Comparison of ENCODE assay signal across 22 mouse cellular contexts in the genomic region with DNA sequence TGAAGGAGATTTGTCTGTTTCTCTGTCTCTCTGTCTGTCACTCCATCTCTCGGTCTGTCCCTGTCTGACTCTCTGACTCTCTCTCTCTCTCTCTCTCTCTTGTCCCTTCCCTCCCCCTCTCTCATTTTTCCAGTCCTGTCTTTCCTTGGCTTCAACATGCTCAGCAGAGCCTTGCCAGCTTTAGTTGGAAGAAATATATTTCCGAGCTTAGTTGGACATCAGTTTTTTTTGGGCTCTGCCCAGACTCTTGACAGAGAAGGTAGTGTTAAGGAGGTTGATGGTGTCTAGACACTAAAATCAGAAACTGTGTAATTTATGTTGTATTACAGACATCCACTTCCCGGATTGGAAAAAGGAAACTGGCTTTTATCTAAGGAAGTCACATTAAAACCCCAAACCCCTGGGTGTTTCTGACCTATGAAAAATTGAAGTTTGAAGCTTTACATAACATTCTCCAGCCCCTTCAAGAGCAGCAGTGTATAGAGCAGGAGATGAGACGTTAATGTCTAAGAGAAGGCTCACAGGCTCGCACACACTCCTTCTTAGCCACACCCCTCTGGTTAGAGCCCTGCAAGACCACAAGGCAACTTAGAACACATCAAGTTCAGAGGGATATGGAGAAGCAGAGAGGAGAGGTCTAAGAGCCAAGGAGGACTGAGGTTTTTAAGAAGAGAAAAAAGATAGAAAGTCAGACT. TPM values are rescaled to one million over a fixed set of nuclear protein-coding genes. Genes with fewer than 3 reads are reported as not detected.
DNase-seq lines count a peak whose midpoint lies in the region; ATAC-seq and TF ChIP-seq lines count a peak whose summit lies in the region.
"Had no signal": no experiment of that assay in that cellular context is flagged by ENCODE, and none has a peak within 500 bp of the region (broad histone marks: within the 10 kb centered on the region; RNA-seq: fewer than 3 reads in every experiment).

No protein-coding gene starts in this region.

- no peak for ATAC-seq in heart, embryonic 12.5 days (ENCODE audit: insufficient number of reproducible peaks, low FRiP score)
- no peak for ATAC-seq in heart, embryonic 11.5 days (replicated peaks; ENCODE audit: insufficient number of reproducible peaks, low FRiP score, low TSS enrichment)
- no peak for ATAC-seq in liver, embryonic 11.5 days (replicated peaks; ENCODE audit: low FRiP score)
- ATAC-seq in limb, embryonic 14.5 days (ENCODE audit: low FRiP score, low read depth) = peak; percentile 52
- ATAC-seq: CD4-positive, CD25-positive, alpha-beta regulatory T cell, adult 4 months; liver, embryonic 12.5 days had no signal

- H3K36me3 ChIP-seq in heart, embryonic 12.5 days = no peaks in the 10 kb centered on the region
- H3K36me3 ChIP-seq in heart, embryonic 11.5 days (ENCODE audit: control insufficient read depth, insufficient read depth, low read length) = no peaks in the 10 kb centered on the region
- no peaks in the 10 kb centered on the region for H3K36me3 ChIP-seq in liver, adult 2 months (ENCODE audit: control insufficient read depth, insufficient read depth, low read length)
- H3K36me3 ChIP-seq in liver, embryonic 11.5 days (ENCODE audit: control insufficient read depth, insufficient read depth, low read length) = no peaks in the 10 kb centered on the region
- H3K36me3 ChIP-seq in limb, embryonic 14.5 days (ENCODE audit: control insufficient read depth, insufficient read depth, low read length) = no peaks in the 10 kb centered on the region
- H3K36me3 ChIP-seq: forebrain, embryonic 15.5 days; liver, embryonic 12.5 days had no signal

- peaks cover 39% of the 10 kb centered on the region for H3K4me1 ChIP-seq in heart, embryonic 12.5 days (replicated peaks)
- peaks cover 5% of the 10 kb centered on the region for H3K4me1 ChIP-seq in heart, embryonic 11.5 days (ENCODE audit: control insufficient read depth, insufficient read depth, low read length)
- H3K4me1 ChIP-seq in liver, adult 2 months (ENCODE audit: control insufficient read depth, insufficient read depth, low read length) = peaks cover 24% of the 10 kb centered on the region
- peaks cover 5% of the 10 kb centered on the region for H3K4me1 ChIP-seq in liver, embryonic 11.5 days (replicated peaks; ENCODE audit: control insufficient read depth, insufficient read depth, low read length)
- H3K4me1 ChIP-seq in limb, embryonic 14.5 days (ENCODE audit: control insufficient read depth, insufficient read depth, low read length) = peaks cover 12% of the 10 kb centered on the region

- WGBS in heart, embryonic 12.5 days = 36% methylated on average over 5 of the region's 5 CpGs
- 40% methylated on average over 5 of the region's 5 CpGs for WGBS in heart, embryonic 11.5 days (ENCODE audit: insufficient replicate concordance)
- 53% methylated on average over 5 of the region's 5 CpGs for WGBS in liver, adult 2 months
- 42% methylated on average over 5 of the region's 5 CpGs for WGBS in liver, embryonic 11.5 days
- WGBS in limb, embryonic 14.5 days = 39% methylated on average over 5 of the region's 5 CpGs

- no peak for TF ChIP-seq CTCF in liver, adult 2 months (IDR thresholded peaks at IDR 0.05; ENCODE audit: low read depth, low read length)

- H3K9me3 ChIP-seq in heart, embryonic 12.5 days (replicated peaks) = no peaks in the 10 kb centered on the region
- no peaks in the 10 kb centered on the region for H3K9me3 ChIP-seq in heart, embryonic 11.5 days (replicated peaks; ENCODE audit: control insufficient read depth, low read length)
- no peaks in the 10 kb centered on the region for H3K9me3 ChIP-seq in liver, embryonic 11.5 days (ENCODE audit: control insufficient read depth, low read length)
- no peaks in the 10 kb centered on the region for H3K9me3 ChIP-seq in limb, embryonic 14.5 days (ENCODE audit: control insufficient read depth, low read length)
- H3K9me3 ChIP-seq: forebrain, embryonic 15.5 days; liver, embryonic 12.5 days had no signal

- no peak overlapping the region for H3K9ac ChIP-seq in heart, embryonic 12.5 days
- H3K9ac ChIP-seq in heart, embryonic 11.5 days (ENCODE audit: low read depth, low read length) = no peak overlapping the region
- H3K9ac ChIP-seq in liver, adult 2 months (ENCODE audit: low read depth, low read length) = no peak overlapping the region
- no peak overlapping the region for H3K9ac ChIP-seq in liver, embryonic 11.5 days (ENCODE audit: low read depth, low read length)
- no peak overlapping the region for H3K9ac ChIP-seq in limb, embryonic 14.5 days (ENCODE audit: low read depth, low read length, severe bottlenecking)
- H3K9ac ChIP-seq: forebrain, embryonic 15.5 days; liver, embryonic 12.5 days; lung, embryonic 14.5 days had no signal

- peak overlapping the region; percentile 4; the same call in 1 of the 2 replicates for H3K27ac ChIP-seq in heart, embryonic 12.5 days (ENCODE audit: poor library complexity, severe bottlenecking)
- no peak overlapping the region; the same call in 1 of the 2 replicates for H3K27ac ChIP-seq in heart, embryonic 11.5 days (ENCODE audit: low read depth, low read length)
- no peak overlapping the region for H3K27ac ChIP-seq in liver, adult 2 months (replicated peaks; ENCODE audit: insufficient read depth, low read depth, low read length)
- no peak overlapping the region for H3K27ac ChIP-seq in liver, embryonic 11.5 days (ENCODE audit: low read depth, low read length)
- H3K27ac ChIP-seq in limb, embryonic 14.5 days (replicated peaks; ENCODE audit: low read depth, low read length) = peak overlapping the region; percentile 40
- H3K27ac ChIP-seq: forebrain, embryonic 15.5 days had no signal

- H3K4me2 ChIP-seq in heart, embryonic 12.5 days = no peak overlapping the region
- H3K4me2 ChIP-seq in heart, embryonic 11.5 days = no peak overlapping the region
- H3K4me2 ChIP-seq in liver, embryonic 11.5 days = no peak overlapping the region
- no peak overlapping the region for H3K4me2 ChIP-seq in limb, embryonic 14.5 days (replicated peaks; ENCODE audit: low read depth, low read length, severe bottlenecking)
- H3K4me2 ChIP-seq: forebrain, embryonic 15.5 days; liver, embryonic 12.5 days; lung, embryonic 14.5 days had no signal

- no peak for DNase-seq in heart, adult 11 months
- DNase-seq in heart, postnatal 4 days = peak; percentile 17
- peak; percentile 41 for DNase-seq in liver, adult 2 months (ENCODE audit: extremely low read depth, low read depth, low spot score)
- no peak for DNase-seq in liver, embryonic 11.5 days (ENCODE audit: low spot score)
- DNase-seq in limb, embryonic 14.5 days (ENCODE audit: low spot score) = peak; percentile 48
- no peak for DNase-seq in right cerebral cortex, postnatal 4 days
- DNase-seq: adrenal gland, postnatal 36 days; cerebellum, adult 11-12 months; cerebellum, postnatal 25 days; embryo, embryonic 11 days; gastrocnemius, postnatal 14 days; kidney, adult 11 months; lung, embryonic 14.5 days; lung, postnatal 4 days; right cerebral cortex, postnatal 25 days had no signal

- no peak for TF ChIP-seq POLR2A in liver, adult 2 months (IDR thresholded peaks at IDR 0.05; ENCODE audit: extremely low read depth, insufficient read depth, low read length)
- TF ChIP-seq POLR2A in limb, embryonic 14.5 days (IDR thresholded peaks at IDR 0.05; ENCODE audit: borderline replicate concordance, extremely low read depth, insufficient read depth, insufficient read length) = no peak

- H3K27me3 ChIP-seq in heart, embryonic 12.5 days (replicated peaks) = no peaks in the 10 kb centered on the region
- H3K27me3 ChIP-seq in heart, embryonic 11.5 days (ENCODE audit: control insufficient read depth, insufficient read depth, low read length) = no peaks in the 10 kb centered on the region
- no peaks in the 10 kb centered on the region for H3K27me3 ChIP-seq in liver, adult 2 months (ENCODE audit: control insufficient read depth, insufficient read depth, low read length)
- H3K27me3 ChIP-seq in liver, embryonic 11.5 days (replicated peaks; ENCODE audit: control insufficient read depth, insufficient read depth, low read length) = no peaks in the 10 kb centered on the region
- no peaks in the 10 kb centered on the region for H3K27me3 ChIP-seq in limb, embryonic 14.5 days (ENCODE audit: control insufficient read depth, insufficient read depth, low read length)
- H3K27me3 ChIP-seq: forebrain, embryonic 15.5 days; liver, embryonic 12.5 days had no signal

- H3K4me3 ChIP-seq in heart, embryonic 12.5 days = no peak overlapping the region
- H3K4me3 ChIP-seq in heart, embryonic 11.5 days (ENCODE audit: low read depth, low read length) = no peak overlapping the region
- no peak overlapping the region for H3K4me3 ChIP-seq in liver, adult 2 months (ENCODE audit: insufficient read depth, low read depth, low read length)
- H3K4me3 ChIP-seq in liver, embryonic 11.5 days (ENCODE audit: low read depth, low read length) = no peak overlapping the region
- no peak overlapping the region for H3K4me3 ChIP-seq in limb, embryonic 14.5 days (replicated peaks; ENCODE audit: low read length)
- H3K4me3 ChIP-seq: erythroblast, embryonic 14.5 days; forebrain, embryonic 15.5 days; liver, embryonic 12.5 days had no signal

- peaks cover 7% of the 10 kb centered on the region; the same call in 1 of the 2 replicates for H3K79me2 ChIP-seq in liver, adult 2 months (ENCODE audit: control insufficient read depth, insufficient read depth, low read length)

RNA-seq across cellular contexts. Expression of gene Ddah1, which starts 21.0 kb away (rescaled TPM):
- 35.2 and 36.7 TPM in 2 replicates for polyA plus RNA-seq in heart, embryonic 12.5 days (2016; fragmentation: Nextera tagmentation; extraction: Ambion mirVana)
- total RNA-seq in heart, postnatal 4 days (2021) = 10 to 100 TPM; 15.5 to 15.9 TPM
- 42.4 and 44.6 TPM in 2 replicates for polyA plus RNA-seq in heart, embryonic 11.5 days (2014; fragmentation: Nextera tagmentation; extraction: Ambion mirVana)
- 43.1 and 50.7 TPM in 2 replicates for total RNA-seq in liver, adult 2 months (2014; rRNA removed)
- polyA plus RNA-seq in liver, adult 2 months (2012; rRNA removed) = 80.8 and 86.1 TPM in 2 replicates
- polyA plus RNA-seq in liver, embryonic 11.5 days (2014; fragmentation: Nextera tagmentation; extraction: Ambion mirVana) = 47.3 and 50.2 TPM in 2 replicates
- polyA plus RNA-seq in limb, embryonic 14.5 days (2012; rRNA removed) = 32.2 and 35.4 TPM in 2 replicates
- 47.1 and 48.2 TPM in 2 replicates for polyA plus RNA-seq in limb, embryonic 14.5 days (2014; fragmentation: Nextera tagmentation; extraction: Ambion mirVana)
- total RNA-seq: neutrophil, adult 5-6 weeks had no signal

Comparison
In these comparisons a context has a peak if more than half of its experiments do, and no peak if none do; other contexts are left out.
1. H3K27ac ChIP-seq: peak in heart, embryonic 12.5 days (single experiment) and limb, embryonic 14.5 days (single experiment); none in heart, embryonic 11.5 days (single experiment), liver, adult 2 months (single experiment) and liver, embryonic 11.5 days (single experiment).
2. DNase-seq: peak in heart, postnatal 4 days (single experiment), liver, adult 2 months (single experiment) and limb, embryonic 14.5 days (single experiment); none in heart, adult 11 months (single experiment), liver, embryonic 11.5 days (single experiment) and right cerebral cortex, postnatal 4 days (single experiment).